Mouse (Mus musculus): ENCODE measurements at regions not wholly inside any gene's neighbourhood (a gene's known extent, or its start where the extent isn't known, plus 50 kb on each side); places are given as distances from the start of the nearest gene placed in this dataset.

DNA sequence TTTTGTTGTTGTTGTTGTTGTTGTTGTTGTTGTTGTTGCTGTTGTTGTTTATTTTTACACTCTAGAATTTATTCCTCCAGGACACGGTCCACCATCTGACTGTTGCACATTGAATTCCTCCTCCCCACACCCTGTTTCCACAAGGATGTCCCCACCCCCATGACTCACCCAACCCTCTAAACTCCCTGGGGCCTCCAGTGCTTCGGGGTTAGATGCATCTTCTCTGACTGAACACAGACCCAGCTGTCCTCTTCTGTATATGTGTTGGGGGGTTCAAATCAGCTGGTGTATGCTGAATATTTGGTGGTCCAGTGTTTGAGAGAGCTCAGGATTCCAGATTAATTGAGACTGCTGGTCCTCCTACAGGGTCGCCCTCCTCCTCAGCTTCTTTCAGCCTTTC lies 335.0 kb upstream of the Gpc6 start:
- TF ChIP-seq POLR2A (IDR thresholded peaks at IDR 0.05; ENCODE audit: insufficient read depth, low read depth, low read length) (no peak), EP300 (IDR thresholded peaks at IDR 0.05; ENCODE audit: insufficient read depth, low read depth, low read length) (no peak), CTCF (IDR thresholded peaks at IDR 0.05) (no peak)

All from heart, adult 2 months (tissue).